ENCODE assay signal across 8 mouse cellular contexts in genomic region chr14:37068516-37068915, GRCm38 (mm10). TPM values are rescaled to one million over a fixed set of nuclear protein-coding genes. Genes with fewer than 3 reads are reported as not detected.
DNase-seq lines count a peak whose midpoint lies in the region; ATAC-seq and TF ChIP-seq lines count a peak whose summit lies in the region.
"Had no signal": no experiment of that assay in that cellular context is flagged by ENCODE, and none has a peak within 500 bp of the region (broad histone marks: within the 10 kb centered on the region; RNA-seq: fewer than 3 reads in every experiment).

No protein-coding gene starts in this region.

- no peak overlapping the region for H3K27ac ChIP-seq in midbrain, embryonic 11.5 days (ENCODE audit: low read depth, low read length)
- H3K27ac ChIP-seq in midbrain, postnatal 0 days (ENCODE audit: low read depth, low read length) = no peak overlapping the region
- H3K27ac ChIP-seq in liver, embryonic 13.5 days = no peak overlapping the region
- H3K27ac ChIP-seq in intestine, embryonic 16.5 days (ENCODE audit: low read length) = no peak overlapping the region
- H3K27ac ChIP-seq: midbrain, embryonic 12.5 days had no signal

- DNase-seq in midbrain, embryonic 11.5 days (ENCODE audit: low spot score, missing footprints) = peak; percentile 84
- no peak for DNase-seq in midbrain, postnatal 0 days (ENCODE audit: low spot score)
- peak; percentile 46 for DNase-seq in adrenal gland, adult 2 months
- DNase-seq in forelimb bud, embryonic 11.5 days (ENCODE audit: low read depth, low spot score) = peak; percentile 80
- peak; percentile 3 for DNase-seq in liver, embryonic 13.5 days
- DNase-seq in urinary bladder, postnatal 4 days (ENCODE audit: low spot score in 2 of 2) = peak; percentile 27 to 75

- no peaks in the 10 kb centered on the region for H3K9me3 ChIP-seq in midbrain, embryonic 11.5 days (ENCODE audit: control insufficient read depth, low read length)
- no peaks in the 10 kb centered on the region for H3K9me3 ChIP-seq in midbrain, postnatal 0 days (ENCODE audit: low read length)
- no peaks in the 10 kb centered on the region for H3K9me3 ChIP-seq in liver, embryonic 13.5 days (replicated peaks)
- no peaks in the 10 kb centered on the region for H3K9me3 ChIP-seq in intestine, embryonic 16.5 days (ENCODE audit: control insufficient read depth, low read length)
- H3K9me3 ChIP-seq: midbrain, embryonic 12.5 days had no signal

- no peak overlapping the region for H3K4me3 ChIP-seq in midbrain, embryonic 11.5 days (ENCODE audit: low read depth, low read length)
- no peak overlapping the region for H3K4me3 ChIP-seq in midbrain, postnatal 0 days (ENCODE audit: low read depth, low read length)
- no peak overlapping the region for H3K4me3 ChIP-seq in liver, embryonic 13.5 days (replicated peaks)
- H3K4me3 ChIP-seq in intestine, embryonic 16.5 days (ENCODE audit: low read length) = no peak overlapping the region
- H3K4me3 ChIP-seq: midbrain, embryonic 12.5 days had no signal

- H3K9ac ChIP-seq in midbrain, embryonic 11.5 days (ENCODE audit: low read length) = no peak overlapping the region
- H3K9ac ChIP-seq in midbrain, postnatal 0 days (replicated peaks; ENCODE audit: low read length, poor library complexity, severe bottlenecking) = no peak overlapping the region
- no peak overlapping the region for H3K9ac ChIP-seq in liver, embryonic 13.5 days
- no peak overlapping the region for H3K9ac ChIP-seq in intestine, embryonic 16.5 days (ENCODE audit: low read depth, low read length)
- H3K9ac ChIP-seq: midbrain, embryonic 12.5 days had no signal

- H3K4me1 ChIP-seq in midbrain, embryonic 11.5 days (ENCODE audit: control insufficient read depth, insufficient read depth, low read length) = no peaks in the 10 kb centered on the region
- no peaks in the 10 kb centered on the region for H3K4me1 ChIP-seq in midbrain, postnatal 0 days (ENCODE audit: insufficient read depth, low read length)
- no peaks in the 10 kb centered on the region for H3K4me1 ChIP-seq in liver, embryonic 13.5 days (replicated peaks)
- no peaks in the 10 kb centered on the region for H3K4me1 ChIP-seq in intestine, embryonic 16.5 days (ENCODE audit: control insufficient read depth, insufficient read depth, low read length)
- H3K4me1 ChIP-seq: midbrain, embryonic 12.5 days had no signal

- no peak overlapping the region for H3K4me2 ChIP-seq in midbrain, embryonic 11.5 days
- no peak overlapping the region for H3K4me2 ChIP-seq in midbrain, postnatal 0 days (ENCODE audit: low read depth, low read length, poor library complexity, severe bottlenecking)
- no peak overlapping the region for H3K4me2 ChIP-seq in liver, embryonic 13.5 days
- H3K4me2 ChIP-seq in intestine, embryonic 16.5 days (ENCODE audit: low read depth, low read length) = no peak overlapping the region
- H3K4me2 ChIP-seq: midbrain, embryonic 12.5 days had no signal

- H3K36me3 ChIP-seq in midbrain, embryonic 11.5 days (ENCODE audit: control insufficient read depth, insufficient read depth, low read length) = no peaks in the 10 kb centered on the region
- H3K36me3 ChIP-seq in midbrain, postnatal 0 days (ENCODE audit: insufficient read depth, low read length) = no peaks in the 10 kb centered on the region
- H3K36me3 ChIP-seq in liver, embryonic 13.5 days = no peaks in the 10 kb centered on the region
- no peaks in the 10 kb centered on the region for H3K36me3 ChIP-seq in intestine, embryonic 16.5 days (ENCODE audit: control insufficient read depth, insufficient read depth, low read length)
- H3K36me3 ChIP-seq: midbrain, embryonic 12.5 days had no signal

- no peaks in the 10 kb centered on the region for H3K27me3 ChIP-seq in midbrain, embryonic 11.5 days (ENCODE audit: control insufficient read depth, insufficient read depth, low read length)
- H3K27me3 ChIP-seq in midbrain, postnatal 0 days (ENCODE audit: insufficient read depth, low read length) = no peaks in the 10 kb centered on the region
- H3K27me3 ChIP-seq in liver, embryonic 13.5 days = no peaks in the 10 kb centered on the region
- no peaks in the 10 kb centered on the region for H3K27me3 ChIP-seq in intestine, embryonic 16.5 days (replicated peaks; ENCODE audit: control insufficient read depth, insufficient read depth, low read length)
- H3K27me3 ChIP-seq: midbrain, embryonic 12.5 days had no signal

- no peak for ATAC-seq in midbrain, embryonic 11.5 days (ENCODE audit: low FRiP score)
- no peak for ATAC-seq in midbrain, postnatal 0 days (ENCODE audit: low FRiP score)
- no peak for ATAC-seq in liver, embryonic 13.5 days (ENCODE audit: low read depth)
- ATAC-seq in intestine, embryonic 16.5 days = no peak

- TF ChIP-seq CTCF in midbrain, postnatal 0 days (IDR thresholded peaks at IDR 0.05) = no peak

- WGBS in midbrain, embryonic 11.5 days = 16% methylated on average over 9 of the region's 9 CpGs
- 22% methylated on average over 9 of the region's 9 CpGs for WGBS in midbrain, postnatal 0 days
- WGBS in liver, embryonic 13.5 days (ENCODE audit: insufficient replicate concordance) = 17% methylated on average over 9 of the region's 9 CpGs
- WGBS in intestine, embryonic 16.5 days = 18% methylated on average over 9 of the region's 9 CpGs

RNA-seq across cellular contexts. Expression of gene Lrit2, which starts 0.8 kb away (rescaled TPM):
- not detected in 2 replicates for polyA plus RNA-seq in midbrain, embryonic 11.5 days (2014; fragmentation: Nextera tagmentation; extraction: Ambion mirVana)
- total RNA-seq in midbrain, postnatal 0 days (2014; rRNA removed) = 0.16 TPM in 1 of 2 replicates, not detected in the other
- polyA plus RNA-seq in midbrain, postnatal 0 days (2015; fragmentation: Nextera tagmentation; extraction: Ambion mirVana) = 0.06 and 0.07 TPM in 2 replicates
- not detected for total RNA-seq in adrenal gland, adult 2 months (2021)
- not detected in 2 replicates for polyA plus RNA-seq in adrenal gland, adult 2 months (2012; rRNA removed)
- not detected in 2 replicates for polyA plus RNA-seq in liver, embryonic 13.5 days (2015; fragmentation: Nextera tagmentation; extraction: Ambion mirVana)
- not detected in 2 replicates for polyA plus RNA-seq in intestine, embryonic 16.5 days (2015; fragmentation: Nextera tagmentation; extraction: Ambion mirVana)
- polyA plus RNA-seq: midbrain, embryonic 12.5 days had no signal

RNA-seq across cellular contexts. Expression of gene Lrit1, which starts 13.9 kb away (rescaled TPM):
- polyA plus RNA-seq in midbrain, embryonic 11.5 days (2014; fragmentation: Nextera tagmentation; extraction: Ambion mirVana) = not detected in 2 replicates
- not detected in 2 replicates for total RNA-seq in midbrain, postnatal 0 days (2014; rRNA removed)
- not detected in 2 replicates for polyA plus RNA-seq in midbrain, postnatal 0 days (2015; fragmentation: Nextera tagmentation; extraction: Ambion mirVana)
- total RNA-seq in adrenal gland, adult 2 months (2021) = not detected
- polyA plus RNA-seq in adrenal gland, adult 2 months (2012; rRNA removed) = not detected in 2 replicates
- polyA plus RNA-seq in liver, embryonic 13.5 days (2015; fragmentation: Nextera tagmentation; extraction: Ambion mirVana) = not detected in 2 replicates
- not detected in 2 replicates for polyA plus RNA-seq in intestine, embryonic 16.5 days (2015; fragmentation: Nextera tagmentation; extraction: Ambion mirVana)
- polyA plus RNA-seq: midbrain, embryonic 12.5 days had no signal

RNA-seq across cellular contexts. Expression of gene Rgr, which starts 19.8 kb away (rescaled TPM):
- polyA plus RNA-seq in midbrain, embryonic 11.5 days (2014; fragmentation: Nextera tagmentation; extraction: Ambion mirVana) = not detected in 2 replicates
- not detected in 2 replicates for total RNA-seq in midbrain, postnatal 0 days (2014; rRNA removed)
- not detected in 2 replicates for polyA plus RNA-seq in midbrain, postnatal 0 days (2015; fragmentation: Nextera tagmentation; extraction: Ambion mirVana)
- total RNA-seq in adrenal gland, adult 2 months (2021) = not detected
- not detected in 2 replicates for polyA plus RNA-seq in adrenal gland, adult 2 months (2012; rRNA removed)
- polyA plus RNA-seq in liver, embryonic 13.5 days (2015; fragmentation: Nextera tagmentation; extraction: Ambion mirVana) = not detected in 2 replicates
- not detected in 2 replicates for polyA plus RNA-seq in intestine, embryonic 16.5 days (2015; fragmentation: Nextera tagmentation; extraction: Ambion mirVana)
- polyA plus RNA-seq: midbrain, embryonic 12.5 days had no signal

RNA-seq across cellular contexts. Expression of gene Cdhr1, which starts 29.6 kb away (rescaled TPM):
- polyA plus RNA-seq in midbrain, embryonic 11.5 days (2014; fragmentation: Nextera tagmentation; extraction: Ambion mirVana) = 0.20 and 0.22 TPM in 2 replicates
- 7.4 and 8.0 TPM in 2 replicates for total RNA-seq in midbrain, postnatal 0 days (2014; rRNA removed)
- polyA plus RNA-seq in midbrain, postnatal 0 days (2015; fragmentation: Nextera tagmentation; extraction: Ambion mirVana) = 6.7 and 7.5 TPM in 2 replicates
- total RNA-seq in adrenal gland, adult 2 months (2021) = not detected
- 0.08 TPM in 1 of 2 replicates, not detected in the other for polyA plus RNA-seq in adrenal gland, adult 2 months (2012; rRNA removed)
- polyA plus RNA-seq in liver, embryonic 13.5 days (2015; fragmentation: Nextera tagmentation; extraction: Ambion mirVana) = 0.03 TPM in 1 of 2 replicates, not detected in the other
- polyA plus RNA-seq in intestine, embryonic 16.5 days (2015; fragmentation: Nextera tagmentation; extraction: Ambion mirVana) = 0.22 and 0.39 TPM in 2 replicates

RNA-seq across cellular contexts. Expression of gene 2610528A11Rik, which starts 45.3 kb away (rescaled TPM):
- polyA plus RNA-seq in midbrain, embryonic 11.5 days (2014; fragmentation: Nextera tagmentation; extraction: Ambion mirVana) = 0.32 TPM in 1 of 2 replicates, not detected in the other
- total RNA-seq in midbrain, postnatal 0 days (2014; rRNA removed) = not detected in 2 replicates
- polyA plus RNA-seq in midbrain, postnatal 0 days (2015; fragmentation: Nextera tagmentation; extraction: Ambion mirVana) = 0.33 and 0.43 TPM in 2 replicates
- 1 to 10 TPM in 1 of 2 experiments, under 1 TPM in 1; 0.55 to 1.9 TPM for total RNA-seq in adrenal gland, adult 2 months (2021)
- 0.16 and 0.22 TPM in 2 replicates for polyA plus RNA-seq in adrenal gland, adult 2 months (2012; rRNA removed)
- 0.18 and 0.30 TPM in 2 replicates for polyA plus RNA-seq in liver, embryonic 13.5 days (2015; fragmentation: Nextera tagmentation; extraction: Ambion mirVana)
- 77.3 and 81.4 TPM in 2 replicates for polyA plus RNA-seq in intestine, embryonic 16.5 days (2015; fragmentation: Nextera tagmentation; extraction: Ambion mirVana)
- polyA plus RNA-seq: midbrain, embryonic 12.5 days had no signal
